Mouse (Mus musculus) cerebellum, adult 2 months (tissue): Measurements from ENCODE around the gene Sptbn1.

Experiments
- CTCF ChIP-seq: fragments of 200-500 bp; IDR thresholded peaks from 2 replicates; pipeline ENCODE4 v1.5.1; 2011; ENCODE audit warnings: low read depth, mild to moderate bottlenecking, control low read depth, low read length, moderate library complexity, borderline replicate concordance; ENCODE audit not compliant: insufficient read depth
- POLR2A ChIP-seq: fragments of 200-500 bp; IDR thresholded peaks from 2 replicates; pipeline ENCODE4 v1.6.1; 2011; ENCODE audit warnings: low read length, control low read depth, borderline replicate concordance; ENCODE audit not compliant: insufficient read depth

- TF ChIP-seq CTCF (no peak), POLR2A (no peak)
These were observed 70.3 kb downstream of the Sptbn1 start for GRCm38 (mm10) chr11:30197564-30198090.
